Comparison of ENCODE assay signal across 26 mouse cellular contexts in genomic region chr15:83129530-83130231, GRCm38 (mm10). TPM values are rescaled to one million over a fixed set of nuclear protein-coding genes. Genes with fewer than 3 reads are reported as not detected.
DNase-seq lines count a peak whose midpoint lies in the region; ATAC-seq and TF ChIP-seq lines count a peak whose summit lies in the region.
"Had no signal": no experiment of that assay in that cellular context is flagged by ENCODE, and none has a peak within 500 bp of the region (broad histone marks: within the 10 kb centered on the region; RNA-seq: fewer than 3 reads in every experiment).

No protein-coding gene starts in this region.

- ATAC-seq in liver, embryonic 11.5 days (replicated peaks; ENCODE audit: low FRiP score), result no peak
- peak; percentile 65 for ATAC-seq in granulocyte monocyte progenitor cell, adult 5-6 weeks (replicated peaks; ENCODE audit: poor library complexity, severe bottlenecking)
- ATAC-seq: activated CD4-positive, CD25-positive, alpha-beta regulatory T cell, adult 4 months; CD4-positive, CD25-positive, alpha-beta regulatory T cell, adult 4 months; forebrain, embryonic 14.5 days; forebrain, postnatal 0 days had no signal

- no peak overlapping the region for H3K4me3 ChIP-seq in liver, adult 2 months (ENCODE audit: insufficient read depth, low read depth, low read length)
- H3K4me3 ChIP-seq in liver, embryonic 11.5 days (ENCODE audit: low read depth, low read length), result no peak overlapping the region
- H3K4me3 ChIP-seq: embryonic facial prominence, embryonic 12.5 days; embryonic facial prominence, embryonic 15.5 days; heart, adult 2 months; heart, embryonic 10.5 days; heart, embryonic 13.5 days; hindbrain, embryonic 15.5 days had no signal

- DNase-seq in liver, adult 2 months (ENCODE audit: extremely low read depth, low read depth, low spot score), result no peak
- DNase-seq in liver, embryonic 11.5 days (ENCODE audit: low spot score), result no peak
- peak; percentile 23 to 30 for DNase-seq in monocyte, adult 2 months (ENCODE audit: low read depth in 1 of 2, low spot score in 2 of 2)
- DNase-seq in left cerebral cortex, adult 8-10 months (ENCODE audit: low spot score in 2 of 2), result no peak
- DNase-seq in ovary, postnatal 36 days (ENCODE audit: low spot score), result no peak
- DNase-seq in lung, adult 18-20 months, result no peak
- DNase-seq: adrenal gland, adult 8-10 months; adrenal gland, postnatal 36 days; cerebellum, adult 11 months; cerebellum, adult 2 months; cerebellum, adult 9-11 months; cerebellum, postnatal 25 days; forebrain, postnatal 0 days; gastrocnemius, postnatal 25 days; heart, adult 2 months; heart, postnatal 14 days; heart, postnatal 4 days had no signal

- H3K79me2 ChIP-seq in liver, adult 2 months (ENCODE audit: control insufficient read depth, insufficient read depth, low read length), result no peaks in the 10 kb centered on the region

- no peak overlapping the region for H3K4me2 ChIP-seq in liver, embryonic 11.5 days
- H3K4me2 ChIP-seq: embryonic facial prominence, embryonic 12.5 days; embryonic facial prominence, embryonic 15.5 days; heart, embryonic 13.5 days; hindbrain, embryonic 15.5 days had no signal

- TF ChIP-seq POLR2A in liver, adult 2 months (IDR thresholded peaks at IDR 0.05; ENCODE audit: extremely low read depth, insufficient read depth, low read length), result no peak

- H3K9ac ChIP-seq in liver, adult 2 months (ENCODE audit: low read depth, low read length), result no peak overlapping the region
- no peak overlapping the region for H3K9ac ChIP-seq in liver, embryonic 11.5 days (ENCODE audit: low read depth, low read length)
- H3K9ac ChIP-seq: embryonic facial prominence, embryonic 12.5 days; embryonic facial prominence, embryonic 15.5 days; forebrain, postnatal 0 days; heart, embryonic 13.5 days; hindbrain, embryonic 15.5 days had no signal

- H3K4me1 ChIP-seq in liver, adult 2 months (ENCODE audit: control insufficient read depth, insufficient read depth, low read length), result no peaks in the 10 kb centered on the region
- H3K4me1 ChIP-seq in liver, embryonic 11.5 days (replicated peaks; ENCODE audit: control insufficient read depth, insufficient read depth, low read length), result no peaks in the 10 kb centered on the region
- H3K4me1 ChIP-seq: embryonic facial prominence, embryonic 12.5 days; embryonic facial prominence, embryonic 15.5 days; heart, embryonic 10.5 days; heart, embryonic 13.5 days; hindbrain, embryonic 15.5 days had no signal

- H3K27ac ChIP-seq in liver, adult 2 months (replicated peaks; ENCODE audit: insufficient read depth, low read depth, low read length), result 0 out of 2 replicates have a peak overlapping the region, but pooled peaks have one; percentile 12
- no peak overlapping the region for H3K27ac ChIP-seq in liver, embryonic 11.5 days (ENCODE audit: low read depth, low read length)
- H3K27ac ChIP-seq: embryonic facial prominence, embryonic 12.5 days; embryonic facial prominence, embryonic 15.5 days; heart, adult 2 months; heart, embryonic 10.5 days; heart, embryonic 13.5 days; hindbrain, embryonic 15.5 days had no signal

- no peak for TF ChIP-seq CTCF in liver, adult 2 months (IDR thresholded peaks at IDR 0.05; ENCODE audit: low read depth, low read length)

- no peaks in the 10 kb centered on the region for H3K27me3 ChIP-seq in liver, adult 2 months (ENCODE audit: control insufficient read depth, insufficient read depth, low read length)
- H3K27me3 ChIP-seq in liver, embryonic 11.5 days (replicated peaks; ENCODE audit: control insufficient read depth, insufficient read depth, low read length), result no peaks in the 10 kb centered on the region
- H3K27me3 ChIP-seq: embryonic facial prominence, embryonic 12.5 days; embryonic facial prominence, embryonic 15.5 days; heart, embryonic 13.5 days; hindbrain, embryonic 15.5 days had no signal

- peaks cover 49% of the 10 kb centered on the region for H3K36me3 ChIP-seq in liver, adult 2 months (ENCODE audit: control insufficient read depth, insufficient read depth, low read length)
- H3K36me3 ChIP-seq in liver, embryonic 11.5 days (ENCODE audit: control insufficient read depth, insufficient read depth, low read length), result peaks cover 71% of the 10 kb centered on the region

- H3K9me3 ChIP-seq in liver, embryonic 11.5 days (ENCODE audit: control insufficient read depth, low read length), result no peaks in the 10 kb centered on the region
- H3K9me3 ChIP-seq: embryonic facial prominence, embryonic 12.5 days; embryonic facial prominence, embryonic 15.5 days; heart, embryonic 10.5 days; heart, embryonic 13.5 days; hindbrain, embryonic 15.5 days had no signal

- 79% methylated on average over 7 of the region's 7 CpGs for WGBS in liver, adult 2 months
- 89% methylated on average over 7 of the region's 7 CpGs for WGBS in liver, embryonic 11.5 days

RNA-seq across cellular contexts. Expression of gene Rrp7a, which starts 7.1 kb away (rescaled TPM):
- total RNA-seq in liver, adult 2 months (2014; rRNA removed), result 9.1 and 19.3 TPM in 2 replicates
- polyA plus RNA-seq in liver, adult 2 months (2012; rRNA removed), result 44.1 and 44.7 TPM in 2 replicates
- polyA plus RNA-seq in liver, embryonic 11.5 days (2014; fragmentation: Nextera tagmentation; extraction: Ambion mirVana), result 71.1 and 77.6 TPM in 2 replicates
- 26.9 and 35.9 TPM in 2 replicates for total RNA-seq in granulocyte monocyte progenitor cell, adult 5-6 weeks (2014; fragmentation: Nextera tagmentation)
- total RNA-seq in granulocyte monocyte progenitor cell, adult 5-6 weeks (2017), result 50.0 and 88.6 TPM in 2 replicates
- total RNA-seq in left cerebral cortex, adult 8-10 months (2022), result 100 to 1,000 TPM; 128 to 155 (median 146) TPM

RNA-seq across cellular contexts. Expression of gene Poldip3, which starts 19.5 kb away (rescaled TPM):
- 21.6 and 24.8 TPM in 2 replicates for total RNA-seq in liver, adult 2 months (2014; rRNA removed)
- polyA plus RNA-seq in liver, adult 2 months (2012; rRNA removed), result 25.5 and 34.6 TPM in 2 replicates
- 117 and 127 TPM in 2 replicates for polyA plus RNA-seq in liver, embryonic 11.5 days (2014; fragmentation: Nextera tagmentation; extraction: Ambion mirVana)
- total RNA-seq in granulocyte monocyte progenitor cell, adult 5-6 weeks (2014; fragmentation: Nextera tagmentation), result 56.1 and 72.5 TPM in 2 replicates
- total RNA-seq in granulocyte monocyte progenitor cell, adult 5-6 weeks (2017), result 78.7 and 81.9 TPM in 2 replicates
- 10 to 100 TPM; 93.8 to 98.2 (median 96.0) TPM for total RNA-seq in left cerebral cortex, adult 8-10 months (2022)

RNA-seq across cellular contexts. Expression of gene Serhl, which starts 40.4 kb away (rescaled TPM):
- total RNA-seq in liver, adult 2 months (2014; rRNA removed), result 51.6 and 58.1 TPM in 2 replicates
- polyA plus RNA-seq in liver, adult 2 months (2012; rRNA removed), result 59.6 and 80.6 TPM in 2 replicates
- polyA plus RNA-seq in liver, embryonic 11.5 days (2014; fragmentation: Nextera tagmentation; extraction: Ambion mirVana), result 45.8 and 49.4 TPM in 2 replicates
- total RNA-seq in granulocyte monocyte progenitor cell, adult 5-6 weeks (2014; fragmentation: Nextera tagmentation), result 48.6 and 66.5 TPM in 2 replicates
- total RNA-seq in granulocyte monocyte progenitor cell, adult 5-6 weeks (2017), result 28.0 and 39.1 TPM in 2 replicates
- total RNA-seq in left cerebral cortex, adult 8-10 months (2022), result 10 to 100 TPM in 2 of 4 experiments, 1 to 10 TPM in 2; 8.6 to 12.4 (median 10.0) TPM

RNA-seq across cellular contexts. Expression of gene Cyb5r3, which starts 42.7 kb away (rescaled TPM):
- 155 TPM in 2 replicates for total RNA-seq in liver, adult 2 months (2014; rRNA removed)
- polyA plus RNA-seq in liver, adult 2 months (2012; rRNA removed), result 424 and 500 TPM in 2 replicates
- polyA plus RNA-seq in liver, embryonic 11.5 days (2014; fragmentation: Nextera tagmentation; extraction: Ambion mirVana), result 210 and 219 TPM in 2 replicates
- 48.7 and 61.3 TPM in 2 replicates for total RNA-seq in granulocyte monocyte progenitor cell, adult 5-6 weeks (2014; fragmentation: Nextera tagmentation)
- 22.4 and 27.8 TPM in 2 replicates for total RNA-seq in granulocyte monocyte progenitor cell, adult 5-6 weeks (2017)
- 10 to 100 TPM; 74.6 to 85.7 (median 80.2) TPM for total RNA-seq in left cerebral cortex, adult 8-10 months (2022)

Comparison
In these comparisons a context has a peak if more than half of its experiments do, and no peak if none do; other contexts are left out.
1. DNase-seq: peak in monocyte, adult 2 months (2 of 2); none in liver, adult 2 months (single experiment), liver, embryonic 11.5 days (single experiment), left cerebral cortex, adult 8-10 months (0 of 2), ovary, postnatal 36 days (single experiment) and lung, adult 18-20 months (0 of 2).